Mouse (Mus musculus) left cerebral cortex, postnatal 4 days (tissue): ENCODE measurements around the gene Lilr4b. TPM values are rescaled to one million over a fixed set of nuclear protein-coding genes. Genes with fewer than 3 reads are reported as not detected.
"Not testable (repeated sequence)": the region's sequence is repeated elsewhere in the genome, so short reads cannot be mapped to it uniquely, and the experiment has no call there.

Source experiments
- DNase-seq: peaks from one replicate; pipeline ENCODE4 v3.0.0-alpha.2; 2022
- intact Hi-C: fragments of 180-260 bp; cut with DNase I; formaldehyde crosslinking; loops from one replicate; pipeline ENCODE4 v1.15.1; 2025
- total RNA-seq, 2 experiments: library from RNA; stranded (reverse); gene quantifications; 2 replicates each; pipeline ENCODE4 v1.2.3; 2021

Lilr4b gene
- under 1 TPM; 0.50 to 0.62 TPM for total RNA-seq

DNA sequence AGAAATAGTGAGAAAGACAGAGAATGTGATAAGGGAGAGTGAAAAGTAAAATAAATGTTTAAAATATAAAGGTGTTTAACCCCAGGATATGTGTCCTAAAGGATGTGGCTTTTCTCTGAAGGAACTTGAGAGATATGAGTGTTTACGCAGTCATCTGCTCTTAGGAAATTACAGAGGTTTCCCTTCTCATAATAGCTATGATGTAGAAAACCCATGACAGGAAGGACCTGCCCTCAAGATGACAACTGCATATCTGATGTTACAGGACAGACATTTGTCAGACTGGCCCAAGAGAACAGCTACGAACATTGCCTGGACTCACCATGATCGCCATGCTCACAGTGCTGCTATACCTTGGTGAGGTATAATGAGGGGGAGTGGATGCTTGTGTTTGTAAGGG lies at the start of gene Lilr4b, which contains the start of gene Gm49339:
Gene Lilr4b, plus strand, starts transcription at position 236 of the 400 bp plus-strand sequence.
Gene Gm49339, plus strand, starts transcription at position 216 of the 400 bp plus-strand sequence.
- intact Hi-C loops, DNase-seq: not testable (repeated sequence)

DNA sequence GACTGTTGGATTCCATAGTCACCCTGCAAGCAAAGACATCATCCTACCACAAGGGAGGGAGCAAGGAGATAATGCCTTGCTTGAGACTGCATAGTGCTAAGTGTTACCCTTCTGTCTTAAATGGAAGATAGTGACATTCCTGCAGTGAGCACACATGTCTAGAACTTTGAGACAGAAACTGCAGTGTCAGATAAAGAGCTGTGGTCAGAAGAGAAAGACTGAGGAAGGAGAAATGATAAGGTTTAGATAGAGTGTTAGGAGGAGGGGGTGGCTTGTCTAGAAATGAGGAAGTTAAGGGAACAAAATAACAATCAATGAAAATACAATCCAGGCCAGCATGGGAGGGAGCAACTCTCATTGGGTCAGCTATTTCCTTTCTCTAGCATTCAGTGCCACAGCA lies 47.5 kb upstream of the Lilr4b start:
- no peak for DNase-seq
- intact Hi-C loops, result no loop called here

DNA sequence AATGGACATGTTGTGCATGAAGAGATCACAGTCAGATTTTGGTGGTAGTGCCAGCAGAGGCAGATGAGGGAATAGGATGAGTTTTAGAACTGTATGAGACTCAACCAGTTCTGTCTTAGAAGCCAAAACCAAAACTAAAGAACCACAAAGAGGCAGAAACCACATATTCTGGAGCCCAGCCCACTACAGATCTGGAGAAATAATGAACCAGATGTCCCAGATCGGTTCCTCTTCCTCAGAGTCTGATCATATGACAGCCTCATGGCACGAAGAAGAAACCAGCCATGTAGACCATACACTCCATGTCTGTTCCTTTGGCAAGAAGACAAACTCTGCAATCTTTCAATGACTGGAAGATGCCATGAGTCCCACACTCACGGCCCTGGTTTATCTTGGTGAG lies 44.7 kb upstream of the Lilr4b start:
- intact Hi-C loops, result no loop called here
- DNase-seq, result no peak

DNA sequence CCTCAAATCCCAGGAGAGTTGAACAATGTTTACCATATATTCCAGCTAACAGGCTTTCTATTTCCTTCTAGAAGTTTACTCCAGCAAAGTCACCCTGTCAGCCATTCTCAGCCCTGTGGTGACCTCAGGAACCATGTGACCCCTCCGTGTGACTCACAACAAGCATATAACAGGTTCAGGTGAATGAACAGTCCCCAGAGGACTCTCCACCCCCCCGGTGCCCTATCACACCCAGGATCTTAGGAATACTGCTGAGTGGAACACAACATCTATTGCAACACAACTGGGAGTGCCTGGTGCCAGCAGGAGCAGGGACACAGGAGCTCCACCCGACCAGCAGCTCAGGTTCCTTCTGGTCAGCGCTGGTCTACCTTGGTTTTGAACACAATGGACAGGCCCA lies 28.8 kb upstream of the Lilr4b start:
- no peak for DNase-seq
- intact Hi-C loops, result no loop called here

DNA sequence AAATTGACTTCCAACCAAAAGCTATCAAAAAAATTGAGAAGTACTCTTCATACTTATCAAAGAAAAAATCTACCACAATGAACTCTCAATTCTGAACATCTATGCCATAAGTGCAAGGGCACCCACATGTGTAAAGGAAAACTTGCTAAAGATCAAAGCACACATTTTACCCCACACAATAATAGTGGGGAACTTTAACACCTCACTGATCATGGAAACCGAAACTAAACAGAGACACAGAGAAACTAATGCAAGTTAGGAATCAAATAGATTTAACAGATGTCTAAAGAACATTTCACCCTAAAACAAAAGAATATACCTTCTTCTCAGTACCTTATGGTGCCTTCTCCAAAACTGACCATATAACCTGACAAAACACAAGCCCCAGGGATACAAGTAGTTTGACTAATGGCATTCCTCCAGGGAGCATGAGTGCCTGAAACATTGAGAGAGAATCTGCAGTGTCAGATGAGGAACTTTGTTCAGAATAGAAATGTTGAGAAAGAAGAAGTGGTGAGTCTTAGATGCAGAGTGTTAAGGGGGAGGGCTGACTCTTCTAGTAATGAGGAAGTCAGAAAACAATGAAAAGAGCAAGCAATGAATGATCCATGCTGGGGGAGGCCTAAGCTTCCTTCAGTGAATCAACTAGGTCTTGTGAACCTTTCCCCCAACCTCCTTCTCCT lies 26.7 kb upstream of the Lilr4b start:
- intact Hi-C loops, result no loop called here
- no peak for DNase-seq

DNA sequence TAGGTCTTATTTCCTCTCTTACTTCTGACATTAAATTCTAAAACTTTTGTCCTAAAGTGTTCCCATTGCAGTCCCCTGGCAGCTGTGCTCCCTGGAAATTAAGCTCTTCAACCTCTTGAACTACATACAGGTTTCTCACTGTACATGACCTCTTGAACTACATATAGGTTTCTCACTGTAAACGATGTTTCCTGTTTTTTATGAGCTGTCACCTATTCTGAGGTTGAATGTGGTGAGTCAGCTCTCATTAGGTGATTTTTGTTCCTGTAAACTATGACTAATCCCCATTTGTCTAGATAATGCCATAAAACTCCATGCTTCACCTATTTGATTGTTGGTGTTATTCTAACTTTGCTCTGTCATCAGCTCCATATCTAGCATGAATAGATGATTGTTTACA lies 26.1 kb upstream of the Lilr4b start:
- intact Hi-C loops, result no loop called here
- no peak for DNase-seq

DNA sequence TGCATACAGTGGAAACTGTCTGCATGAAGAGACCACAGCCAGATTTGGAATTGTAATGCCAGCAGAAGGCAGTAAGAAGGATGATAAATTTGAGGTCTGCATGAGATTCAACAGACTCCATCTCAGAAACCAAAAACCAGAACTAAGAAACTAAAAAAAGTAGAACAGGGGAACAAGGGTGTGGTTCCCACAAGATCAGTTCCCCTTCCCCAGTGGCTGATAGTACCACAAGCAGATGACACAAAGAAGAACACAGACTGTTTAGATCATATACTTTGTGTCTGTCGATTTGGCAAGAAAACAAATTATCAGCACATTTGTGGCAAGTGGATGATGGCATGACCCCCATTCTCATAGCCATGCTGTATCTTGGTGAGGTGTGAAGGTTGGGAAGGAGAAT lies 24.7 kb upstream of the Lilr4b start:
- intact Hi-C loops, result no loop called here

DNA sequence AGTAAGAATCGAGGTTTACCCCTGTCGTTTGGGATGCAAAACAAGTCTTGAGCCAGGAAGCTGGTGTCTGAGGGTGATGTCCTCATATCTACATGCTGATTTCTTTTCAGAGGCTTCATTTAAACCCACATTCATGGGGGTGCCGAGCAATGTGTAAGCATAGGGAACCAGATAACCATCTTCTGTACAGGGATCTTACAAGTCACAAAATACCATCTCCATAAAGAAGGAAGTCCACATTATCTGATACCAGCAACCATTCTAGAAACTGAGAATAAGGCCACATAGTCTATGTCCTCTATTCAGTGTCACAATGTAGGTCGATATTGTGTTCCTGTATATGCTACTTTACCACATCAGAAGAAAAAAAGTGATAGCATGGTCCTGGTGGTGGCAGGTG lies 24.1 kb upstream of the Lilr4b start:
- intact Hi-C loops, result no loop called here
- DNase-seq, result no peak

More for the DNA sequence above, 24.7 kb upstream of the Lilr4b start:
- no peak for DNase-seq

DNA sequence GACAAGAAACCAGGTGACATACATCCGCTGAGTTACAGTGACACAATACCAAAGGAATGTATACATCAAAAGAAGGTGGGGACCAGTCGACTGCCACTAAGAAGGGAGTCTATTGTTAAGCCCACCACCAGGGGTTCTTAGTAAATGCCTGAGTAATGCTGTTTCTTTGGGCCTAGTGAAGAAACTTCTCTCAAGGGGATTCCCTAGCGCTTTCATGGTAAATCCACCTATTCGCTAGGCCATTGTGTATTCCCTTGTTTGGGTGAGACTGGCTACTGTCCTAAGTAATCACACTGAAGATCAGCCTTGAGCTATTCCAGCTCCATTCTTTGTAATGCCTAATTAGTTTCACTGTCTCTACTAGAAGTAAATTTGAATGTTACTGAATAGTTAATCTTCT lies 16.6 kb upstream of the Lilr4b start:
- intact Hi-C loops, result not testable (repeated sequence)

DNA sequence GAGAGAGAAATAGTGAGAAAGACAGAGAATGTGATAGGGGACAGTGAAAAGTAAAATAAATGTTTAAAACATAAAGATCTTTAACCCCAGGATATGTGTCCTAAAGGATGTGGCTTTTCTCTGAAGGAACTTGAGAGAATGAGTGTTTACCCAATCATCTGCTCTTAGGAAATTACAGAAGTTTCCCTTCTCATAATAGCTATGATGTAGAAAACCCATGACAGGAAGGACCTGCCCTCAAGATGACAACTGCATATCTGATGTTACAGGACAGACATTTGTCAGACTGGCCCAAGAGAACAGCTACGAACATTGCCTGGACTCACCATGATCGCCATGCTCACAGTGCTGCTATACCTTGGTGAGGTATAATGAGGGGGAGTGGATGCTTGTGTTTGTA lies 10.3 kb downstream of the Lilr4b start, which contains the start of gene Lilrb4a:
Gene Lilrb4a, plus strand, starts transcription at position 266 of the 400 bp plus-strand sequence.
- intact Hi-C loops, DNase-seq: not testable (repeated sequence)

More for the DNA sequence above, 16.6 kb upstream of the Lilr4b start:
- not testable (repeated sequence) for DNase-seq

DNA sequence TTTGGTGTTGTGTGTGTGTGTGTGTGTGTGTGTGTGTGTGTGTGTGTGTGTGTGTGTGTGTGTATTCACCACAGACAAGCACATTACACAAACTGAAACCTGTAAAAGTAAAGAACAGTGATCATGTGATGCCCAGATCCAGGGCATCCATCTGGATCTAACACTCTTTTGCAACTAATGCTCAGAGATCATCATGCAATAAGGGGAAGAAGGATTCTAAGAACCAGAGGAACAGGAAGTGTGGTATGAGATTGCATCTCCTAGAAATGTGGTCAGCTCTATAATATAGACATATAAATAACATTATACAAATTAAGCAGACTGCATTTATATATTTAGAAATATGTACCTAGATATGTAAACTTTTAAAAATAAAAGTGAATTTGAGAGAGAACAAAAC lies 39.6 kb downstream of the Lilr4b start:
- intact Hi-C loops, result no loop called here
- DNase-seq, result no peak

DNA sequence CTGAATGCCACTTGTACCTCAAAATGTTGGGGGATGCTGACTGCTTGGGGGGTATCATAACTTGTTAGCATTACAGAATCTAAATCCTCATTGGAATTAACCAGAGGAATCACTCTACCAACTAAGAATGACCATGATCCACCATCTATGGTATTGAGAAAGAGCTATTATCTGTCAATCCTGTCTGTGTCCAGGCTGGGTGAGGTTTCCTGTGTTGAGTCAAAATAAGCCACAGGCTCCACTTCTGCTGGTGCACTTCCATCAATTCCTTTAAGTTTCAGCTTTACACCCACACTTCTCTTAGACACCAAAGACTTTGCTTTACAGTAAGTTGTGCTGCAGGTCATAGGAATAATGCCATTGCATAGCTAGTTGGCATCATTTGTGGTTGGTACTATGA lies 41.0 kb downstream of the Lilr4b start:
- intact Hi-C loops, result no loop called here
- no peak for DNase-seq

DNA sequence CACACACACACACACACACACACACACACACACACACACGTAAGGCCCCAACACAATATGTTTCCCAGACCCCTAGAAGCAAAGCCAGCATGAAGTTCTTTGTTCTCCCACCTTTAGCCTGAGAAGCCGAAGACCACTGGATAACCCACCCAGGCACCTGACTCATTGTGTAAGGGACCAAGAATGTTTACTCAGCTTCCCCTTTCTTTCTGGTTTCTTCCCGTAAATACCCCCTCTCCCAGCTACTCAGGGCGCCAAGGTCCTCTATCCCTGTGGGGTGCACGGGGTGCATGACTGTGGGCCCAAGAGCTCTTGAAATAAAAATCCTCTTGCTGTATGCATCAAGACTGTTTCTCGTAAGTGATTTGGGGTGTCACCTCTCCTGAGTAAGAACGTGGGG lies 45.7 kb downstream of the Lilr4b start:
- DNase-seq, result no peak
- intact Hi-C loops, result no loop called here

DNA sequence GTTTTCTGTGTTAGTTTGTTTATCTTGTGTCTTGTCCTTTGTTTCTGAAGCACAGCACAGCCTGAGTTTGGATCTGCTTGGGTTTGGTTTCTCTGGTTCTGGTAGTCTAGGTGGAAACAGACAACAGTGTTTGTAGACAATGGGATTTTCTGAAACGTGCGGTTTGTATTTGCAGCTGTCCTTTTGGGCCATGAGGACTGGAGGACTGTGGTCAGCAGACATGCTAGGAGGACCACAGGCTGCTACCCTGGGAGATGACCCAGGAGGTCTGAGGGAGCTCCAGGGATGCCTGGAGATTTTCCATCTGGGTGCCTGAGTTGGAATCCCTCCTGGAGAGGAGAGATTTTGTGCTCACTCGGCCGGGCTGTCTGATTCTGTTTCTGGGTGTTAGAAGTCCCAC lies 46.2 kb downstream of the Lilr4b start:
- DNase-seq, result no peak
- intact Hi-C loops, result no loop called here

DNA sequence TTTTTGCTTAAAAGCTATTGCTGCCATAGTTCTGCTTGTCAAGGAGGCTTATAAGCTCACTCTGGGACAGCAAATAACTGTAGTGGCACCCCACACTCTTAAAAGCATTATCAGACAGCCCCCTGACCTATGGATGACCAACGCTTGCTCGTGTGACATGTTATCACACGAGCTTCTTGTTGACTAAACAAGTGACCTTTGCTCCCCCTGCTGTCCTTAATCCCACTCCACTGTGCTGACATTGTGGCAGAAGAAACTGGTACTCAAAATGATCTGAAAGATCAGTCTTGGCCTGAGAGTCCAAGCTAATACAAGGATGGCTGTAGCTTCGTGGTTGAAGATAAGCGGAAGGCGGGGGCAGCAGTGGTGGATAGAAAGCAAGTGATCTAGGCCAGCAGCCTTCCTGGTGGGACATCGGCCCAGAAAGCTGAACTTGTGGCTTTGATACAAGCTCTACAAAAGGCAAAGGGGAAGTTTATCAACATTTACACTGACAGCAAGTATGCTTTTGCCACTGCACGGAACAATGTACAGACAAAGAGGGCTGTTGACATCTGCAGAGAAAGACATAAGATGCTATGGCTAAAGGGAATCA lies 48.5 kb downstream of the Lilr4b start:
- intact Hi-C loops, result no loop called here
- DNase-seq, result no peak

DNA sequence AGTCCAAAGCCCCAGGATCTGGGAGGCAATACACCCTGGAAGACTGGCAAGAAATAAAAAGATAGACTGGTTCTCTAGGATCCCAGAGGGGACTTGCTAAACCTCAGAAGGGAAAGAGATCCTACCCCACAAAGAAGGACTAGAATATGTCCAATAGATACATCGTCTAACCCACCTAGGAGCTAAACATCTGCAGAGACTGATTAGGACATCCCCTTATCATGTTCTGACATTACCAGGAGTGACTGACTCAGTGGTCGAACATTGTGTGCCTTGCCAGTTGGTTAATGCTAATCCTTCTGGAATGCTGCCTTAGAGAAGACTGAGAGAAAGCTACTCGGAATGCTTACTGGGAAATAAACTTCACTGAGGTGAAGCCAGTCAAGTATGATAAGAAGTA lies 49.1 kb downstream of the Lilr4b start:
- intact Hi-C loops, result no loop called here
- DNase-seq, result no peak

DNA sequence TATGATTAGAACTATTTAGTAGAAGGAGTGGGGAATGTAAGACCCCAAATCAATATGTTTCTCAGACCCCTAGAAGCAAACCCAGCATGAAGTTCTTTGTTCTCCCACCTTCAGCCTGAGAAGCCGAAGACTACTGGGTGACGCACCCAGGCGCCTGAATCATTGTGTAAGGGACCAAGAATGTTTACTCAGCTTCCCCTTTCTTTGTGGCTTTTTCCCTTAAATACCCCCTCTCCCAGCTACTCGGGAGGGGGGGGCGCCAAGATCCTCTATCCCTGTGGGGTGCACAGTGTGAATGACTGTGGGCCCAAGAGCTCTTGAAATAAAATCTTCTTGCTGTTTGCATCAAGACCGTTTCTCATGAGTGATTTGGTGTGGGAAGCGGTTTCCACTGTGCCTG lies 50.4 kb downstream of the Lilr4b start:
- no peak for DNase-seq
- intact Hi-C loops, result no loop called here

Other genes with a start within 250 kb of the Lilr4b start
- not detected for gene Gm49339, start within 50 bp of the Lilr4b start, total RNA-seq
- 1 to 10 TPM in 1 of 2 experiments, under 1 TPM in 1; 0.74 to 1.0 TPM for gene Lilrb4a, start 10.3 kb downstream of the Lilr4b start, total RNA-seq
- under 1 TPM in 1 of 2 experiments, not detected in 1; 0.60 TPM for gene Fam162b, start 109.9 kb downstream of the Lilr4b start, total RNA-seq
- gene Gprc6a, start 150.8 kb downstream of the Lilr4b start, total RNA-seq, result not detected
- not detected for gene Rfx6, start 197.1 kb downstream of the Lilr4b start, total RNA-seq